Mouse (Mus musculus) CH12.LX (cell line): ENCODE results near the gene Hectd2.

ENCODE experiments used
- CHD2 ChIP-seq: IDR thresholded peaks from 2 replicates; pipeline ENCODE4 v1.6.1; 2011; ENCODE audit warnings: low read length, improper control_type of control experiment
- ELF1 ChIP-seq: IDR thresholded peaks from 2 replicates; pipeline ENCODE4 v1.6.1; 2014; ENCODE audit warnings: low read depth, mild to moderate bottlenecking, inconsistent platforms, low read length, improper control_type of control experiment
- EP300 ChIP-seq: IDR thresholded peaks from 2 replicates; pipeline ENCODE4 v1.6.1; 2011; ENCODE audit warnings: low read length, improper control_type of control experiment
- PAX5 ChIP-seq: IDR thresholded peaks from 2 replicates; pipeline ENCODE4 v1.6.1; 2012; ENCODE audit warnings: low read length, inconsistent platforms, mixed read lengths
- POLR2A ChIP-seq: IDR thresholded peaks from 2 replicates; pipeline ENCODE4 v1.6.1; 2011; ENCODE audit warnings: low read depth, mild to moderate bottlenecking, improper control_type of control experiment, low read length
- SMC3 ChIP-seq: IDR thresholded peaks from 2 replicates; pipeline ENCODE4 v1.6.1; 2011; ENCODE audit warnings: low read depth, low read length, improper control_type of control experiment
- ZC3H11A ChIP-seq: IDR thresholded peaks from 2 replicates; pipeline ENCODE4 v1.6.1; 2012; ENCODE audit warnings: low read depth, mild to moderate bottlenecking, inconsistent platforms, low read length, improper control_type of control experiment

DNA sequence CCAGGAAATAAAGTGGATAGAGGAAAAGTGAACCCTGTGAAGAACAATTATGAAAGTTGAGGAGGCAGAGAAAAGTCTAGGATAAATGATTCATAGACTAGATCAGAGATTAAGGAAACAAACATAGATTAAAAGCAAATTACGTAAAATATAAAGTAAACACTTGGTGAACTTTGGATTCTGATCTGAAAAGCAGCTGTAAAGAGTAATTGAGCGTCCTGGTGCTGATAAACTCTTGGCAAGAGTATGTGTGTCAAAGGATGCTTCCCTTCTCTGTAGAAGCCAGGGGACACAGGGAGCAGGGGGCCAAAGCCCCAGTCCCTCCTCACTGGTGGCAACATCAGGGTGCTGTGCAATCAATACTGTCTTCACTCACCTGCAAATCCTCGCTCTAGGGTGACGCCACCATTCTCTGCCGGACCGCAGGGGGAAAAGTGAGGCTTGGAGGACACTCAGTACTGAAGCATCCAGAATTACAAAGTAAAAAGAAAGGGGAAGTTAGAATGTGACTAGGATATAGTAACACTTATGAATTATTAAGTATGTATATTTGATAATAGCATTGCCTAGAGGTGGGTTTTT is 91.0 kb downstream of the Hectd2 start:
- no peak for TF ChIP-seq ELF1
- TF ChIP-seq ZC3H11A = no peak
- no peak for TF ChIP-seq PAX5
- no peak for TF ChIP-seq SMC3
- no peak for TF ChIP-seq CHD2
- no peak for TF ChIP-seq POLR2A
- no peak for TF ChIP-seq EP300
